In the genomic region with DNA sequence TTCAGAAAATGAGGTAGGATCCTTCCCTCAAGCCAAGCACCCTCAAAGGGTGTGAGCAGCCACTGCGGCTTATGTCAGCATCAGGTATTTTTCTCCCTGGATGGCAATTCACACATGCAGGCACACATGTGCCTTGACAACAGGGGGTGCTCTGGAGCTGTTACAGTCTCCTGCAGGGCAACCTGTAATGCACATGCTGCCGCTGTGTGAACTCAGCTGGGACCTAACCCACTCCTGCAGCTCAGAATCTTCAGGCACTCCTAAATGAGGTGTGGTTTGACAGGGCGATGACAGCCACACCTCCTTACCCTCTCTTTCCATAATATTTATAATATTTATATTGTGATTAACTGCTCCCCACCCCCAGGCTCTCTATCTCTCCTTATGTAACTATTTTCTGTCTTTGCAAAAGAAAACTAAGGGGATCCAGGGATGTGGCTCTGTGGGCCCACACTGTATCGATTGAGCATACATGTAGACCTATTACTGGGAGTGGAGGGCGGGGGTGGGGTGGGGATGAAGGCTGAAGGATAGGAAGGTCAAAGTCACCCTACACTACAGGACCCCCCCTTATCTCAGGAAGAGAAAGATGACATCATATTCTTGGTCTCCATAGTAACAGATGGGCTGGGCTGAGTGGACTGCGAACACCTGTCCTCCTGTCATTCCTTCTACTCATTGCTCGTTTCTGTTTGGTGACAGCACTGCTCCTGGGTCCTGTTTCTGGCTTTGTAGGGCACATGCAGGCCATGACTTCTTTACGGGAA, we compare ENCODE assay signal across 8 mouse cellular contexts.
DNase-seq lines count a peak whose midpoint lies in the region; ATAC-seq and TF ChIP-seq lines count a peak whose summit lies in the region.

No protein-coding gene starts in this region.

- no peak overlapping the region for H3K9ac ChIP-seq in hindbrain, embryonic 13.5 days
- no peak overlapping the region for H3K9ac ChIP-seq in lung, postnatal 0 days (replicated peaks; ENCODE audit: low read depth)

- H3K36me3 ChIP-seq in hindbrain, embryonic 13.5 days, result peaks cover under 1% of the 10 kb centered on the region; the same call in 1 of the 2 replicates
- no peaks in the 10 kb centered on the region for H3K36me3 ChIP-seq in lung, postnatal 0 days (ENCODE audit: insufficient read depth, low read length)

- no peaks in the 10 kb centered on the region for H3K27me3 ChIP-seq in hindbrain, embryonic 13.5 days
- H3K27me3 ChIP-seq in lung, postnatal 0 days (replicated peaks; ENCODE audit: insufficient read depth, low read length), result no peaks in the 10 kb centered on the region
- H3K27me3 ChIP-seq in cerebellum, adult 2 months (ENCODE audit: control insufficient read depth, insufficient read depth, low read length), result no peaks in the 10 kb centered on the region

- H3K4me2 ChIP-seq in hindbrain, embryonic 13.5 days, result no peak overlapping the region
- H3K4me2 ChIP-seq in lung, postnatal 0 days (replicated peaks; ENCODE audit: low read depth, low read length), result peak overlapping the region; percentile 50; the same call in 1 of the 2 replicates

- 71% methylated on average over 8 of the region's 8 CpGs for WGBS in hindbrain, embryonic 13.5 days
- 45% methylated on average over 8 of the region's 8 CpGs for WGBS in lung, postnatal 0 days
- WGBS in cerebellum, adult 2 months, result 74% methylated on average over 8 of the region's 8 CpGs

- DNase-seq in 416B (ENCODE audit: low read depth) (peak; percentile 39), adipocyte (ENCODE audit: low spot score) (peak; percentile 52)
- DNase-seq in forelimb bud, embryonic 11.5 days (ENCODE audit: low read depth, low spot score), result peak; percentile 82
- peak; percentile 42 for DNase-seq in layer of hippocampus, adult 9-10 months (ENCODE audit: low spot score)
- peak; percentile 66 for DNase-seq in lung, postnatal 0 days (ENCODE audit: low spot score)
- peak; percentile 52 to 60 for DNase-seq in right cerebral cortex, adult 2 months (ENCODE audit: low spot score in 2 of 2)
- no peak for DNase-seq in cerebellum, adult 2 months

- TF ChIP-seq EP300 in lung, postnatal 0 days (IDR thresholded peaks at IDR 0.05), result no peak

- ATAC-seq in hindbrain, embryonic 13.5 days (ENCODE audit: low FRiP score), result peak; percentile 46; the same call in 1 of the 2 replicates
- ATAC-seq in lung, postnatal 0 days, result peak; percentile 11; the same call in 1 of the 2 replicates

- TF ChIP-seq CTCF in lung, postnatal 0 days (IDR thresholded peaks at IDR 0.05), result peak; percentile 77
- TF ChIP-seq CTCF in cerebellum, adult 2 months (IDR thresholded peaks at IDR 0.05; ENCODE audit: borderline replicate concordance, insufficient read depth, low read depth, low read length), result no peak

- TF ChIP-seq POLR2A in cerebellum, adult 2 months (IDR thresholded peaks at IDR 0.05; ENCODE audit: borderline replicate concordance, insufficient read depth, low read length), result no peak

- no peaks in the 10 kb centered on the region for H3K9me3 ChIP-seq in hindbrain, embryonic 13.5 days
- no peaks in the 10 kb centered on the region for H3K9me3 ChIP-seq in lung, postnatal 0 days (ENCODE audit: low read length)

- no peak overlapping the region for H3K27ac ChIP-seq in hindbrain, embryonic 13.5 days
- peak overlapping the region; percentile 88 for H3K27ac ChIP-seq in lung, postnatal 0 days (ENCODE audit: low read length)
- H3K27ac ChIP-seq in cerebellum, adult 2 months (ENCODE audit: insufficient read depth, low read length), result no peak overlapping the region

- H3K4me1 ChIP-seq in hindbrain, embryonic 13.5 days (replicated peaks), result peaks cover 26% of the 10 kb centered on the region
- H3K4me1 ChIP-seq in lung, postnatal 0 days (ENCODE audit: insufficient read depth, low read depth, low read length), result peaks cover 22% of the 10 kb centered on the region
- peaks cover 9% of the 10 kb centered on the region; the same call in 1 of the 2 replicates for H3K4me1 ChIP-seq in cerebellum, adult 2 months (ENCODE audit: control insufficient read depth, insufficient read depth, low read length)

- H3K4me3 ChIP-seq in hindbrain, embryonic 13.5 days, result no peak overlapping the region
- no peak overlapping the region for H3K4me3 ChIP-seq in lung, postnatal 0 days (ENCODE audit: low read depth, low read length)
- H3K4me3 ChIP-seq in cerebellum, adult 2 months (replicated peaks; ENCODE audit: insufficient read depth, low read depth, low read length), result no peak overlapping the region

Comparison
In these comparisons a context has a peak if more than half of its experiments do, and no peak if none do; other contexts are left out.
1. DNase-seq: peak in 416B (single experiment), adipocyte (single experiment), forelimb bud, embryonic 11.5 days (single experiment), layer of hippocampus, adult 9-10 months (single experiment), lung, postnatal 0 days (single experiment) and right cerebral cortex, adult 2 months (2 of 2); none in cerebellum, adult 2 months (0 of 2).